Mouse (Mus musculus) bone marrow, adult 2 months (tissue): ENCODE data around the gene Cfap97. TPM values are rescaled to one million over a fixed set of nuclear protein-coding genes. Genes with fewer than 3 reads are reported as not detected.

Experiments
- H3K27ac ChIP-seq: fragments of 200-500 bp; 2 replicates; pipeline ENCODE4 v1.5.1; 2012; ENCODE audit warnings: low read depth, mild to moderate bottlenecking, control low read depth, inconsistent platforms, low read length; ENCODE audit not compliant: control insufficient read depth, poor library complexity, insufficient read depth
- H3K4me1 ChIP-seq: fragments of 200-500 bp; 2 replicates; pipeline ENCODE4 v1.6.1; 2011; ENCODE audit warnings: low read length; ENCODE audit not compliant: control insufficient read depth, insufficient read depth
- H3K4me3 ChIP-seq: fragments of 200-500 bp; replicated peaks from 2 replicates; pipeline ENCODE3; 2011; ENCODE audit warnings: mild to moderate bottlenecking, low read depth, low read length, control low read depth; ENCODE audit not compliant: control insufficient read depth
- CTCF ChIP-seq: fragments of 200-500 bp; IDR thresholded peaks from 2 replicates; pipeline ENCODE4 v1.5.1; 2011; ENCODE audit warnings: low read length, control low read depth; ENCODE audit not compliant: control insufficient read depth, insufficient read depth
- POLR2A ChIP-seq: fragments of 200-500 bp; IDR thresholded peaks from 2 replicates; pipeline ENCODE4 v1.6.1; 2011; ENCODE audit warnings: low read depth, mild to moderate bottlenecking, control low read depth, low read length, borderline replicate concordance; ENCODE audit not compliant: control insufficient read depth
- WGBS: fragments of 180-500 bp; shearing (Covaris S2); methylation state at CpG from one replicate; pipeline ENCODE4 v1.1.7; 2018; 5-methylcytosine and 5-hydroxymethylcytosine counted together
- polyA plus RNA-seq: library from polyadenylated mRNA; stranded (reverse); fragments of >200 nt; gene quantifications from 2 replicates; pipeline ENCODE4 v1.2.4, GENCODE M21; 2011; ENCODE audit warnings: low replicate concordance; ENCODE audit not compliant: missing spikeins, insufficient read depth, insufficient read length

The Cfap97 gene
- polyA plus RNA-seq, 1 experiment, result 5.8 TPM

DNA sequence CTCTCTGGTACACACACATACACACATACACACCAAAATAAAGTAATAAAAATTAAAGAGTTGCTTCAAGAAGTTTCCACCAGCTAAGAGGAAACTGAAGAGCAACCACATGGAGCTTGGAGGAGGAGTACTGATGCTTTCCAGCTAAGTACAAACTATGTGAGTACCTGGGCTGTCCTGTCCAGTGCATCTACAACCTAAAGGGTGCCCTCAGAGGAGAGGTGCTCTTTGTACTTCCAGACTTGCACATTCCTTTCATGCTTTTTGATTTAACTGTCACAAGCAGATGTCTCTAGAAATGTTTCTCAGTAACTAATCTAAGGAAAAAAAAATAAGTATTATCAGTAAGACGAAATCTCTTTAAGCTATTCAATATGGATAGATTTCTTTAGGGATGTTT, 14.2 kb upstream of the Cfap97 start:
- no peak overlapping the region for H3K27ac ChIP-seq
- WGBS, result 88% methylated on average over 1 of the region's 1 CpGs
- TF ChIP-seq POLR2A, result no peak
- no peak for TF ChIP-seq CTCF

GRCm38 (mm10) chr8:46137843-46138596, 13.6 kb upstream of the Cfap97 start:
- WGBS, result 33% methylated on average over 10 of the region's 10 CpGs
- Histone ChIP-seq H3K27ac (no peak overlapping the region), H3K4me1 (no peaks in the 10 kb centered on the region; the same call in 1 of the 2 replicates), H3K4me3 (no peak overlapping the region)
- TF ChIP-seq CTCF (no peak), POLR2A (no peak)

More for the DNA sequence above, 14.2 kb upstream of the Cfap97 start:
- H3K4me3 ChIP-seq, result no peak overlapping the region
- H3K4me1 ChIP-seq, result no peaks in the 10 kb centered on the region; the same call in 1 of the 2 replicates

GRCm38 (mm10) chr8:46140376-46141120, 11.0 kb upstream of the Cfap97 start:
- no peak for TF ChIP-seq CTCF
- TF ChIP-seq POLR2A, result no peak
- Histone ChIP-seq H3K27ac (no peak overlapping the region), H3K4me1 (no peaks in the 10 kb centered on the region; the same call in 1 of the 2 replicates), H3K4me3 (no peak overlapping the region)
- 76% methylated on average over 9 of the region's 9 CpGs for WGBS

- WGBS, result 82% methylated on average over 3 of the region's 3 CpGs
- no peaks in the 10 kb centered on the region; the same call in 1 of the 2 replicates for H3K4me1 ChIP-seq
Measured at GRCm38 (mm10) chr8:46141688-46142087, 9.9 kb upstream of the Cfap97 start.

GRCm38 (mm10) chr8:46142498-46143081, 9.0 kb upstream of the Cfap97 start:
- no peaks in the 10 kb centered on the region; the same call in 1 of the 2 replicates for H3K4me1 ChIP-seq
- TF ChIP-seq POLR2A (no peak), CTCF (no peak)
- no peak overlapping the region for H3K4me3 ChIP-seq
- 81% methylated on average over 4 of the region's 4 CpGs for WGBS
- no peak overlapping the region for H3K27ac ChIP-seq

More at GRCm38 (mm10) chr8:46141688-46142087, 9.9 kb upstream of the Cfap97 start:
- Histone ChIP-seq H3K27ac (no peak overlapping the region), H3K4me3 (no peak overlapping the region)
- TF ChIP-seq CTCF, result no peak
- no peak for TF ChIP-seq POLR2A

- WGBS, result 49% methylated on average over 5 of the region's 5 CpGs
- TF ChIP-seq CTCF (no peak), POLR2A (no peak)
- Histone ChIP-seq H3K27ac (no peak overlapping the region), H3K4me1 (no peaks in the 10 kb centered on the region; the same call in 1 of the 2 replicates), H3K4me3 (no peak overlapping the region)
Measured at GRCm38 (mm10) chr8:46143470-46143869, 8.1 kb upstream of the Cfap97 start.

GRCm38 (mm10) chr8:46143924-46144323, 7.6 kb upstream of the Cfap97 start:
- Histone ChIP-seq H3K4me1 (no peaks in the 10 kb centered on the region; the same call in 1 of the 2 replicates), H3K4me3 (no peak overlapping the region), H3K27ac (no peak overlapping the region)
- TF ChIP-seq CTCF (no peak), POLR2A (no peak)
- WGBS, result 3% methylated on average over 1 of the region's 1 CpGs

GRCm38 (mm10) chr8:46146173-46146572, 5.4 kb upstream of the Cfap97 start:
- WGBS, result 77% methylated on average over 3 of the region's 3 CpGs
- Histone ChIP-seq H3K4me1 (peaks cover 1% of the 10 kb centered on the region; the same call in 1 of the 2 replicates), H3K4me3 (no peak overlapping the region), H3K27ac (no peak overlapping the region)
- no peak for TF ChIP-seq CTCF
- TF ChIP-seq POLR2A, result no peak
